Mouse (Mus musculus): ENCODE results near the gene Ugt1a2. TPM values are rescaled to one million over a fixed set of nuclear protein-coding genes. Genes with fewer than 3 reads are reported as not detected.
"Not testable (repeated sequence)": the region's sequence is repeated elsewhere in the genome, so short reads cannot be mapped to it uniquely, and the experiment has no call there.

Gene Ugt1a2
- not detected in 2 replicates for polyA plus RNA-seq (2016; fragmentation: Nextera tagmentation; extraction: Ambion mirVana)

GRCm38 (mm10) chr1:88200456-88200855 lies at the start of gene Ugt1a2:
Gene Ugt1a2 (plus strand): TSS chr1:88200601.
- no peak within 1 kb of the TSS for H3K27ac ChIP-seq (replicated peaks)
- peaks cover 14% of the 10 kb centered on the region for H3K9me3 ChIP-seq (replicated peaks)
- H3K4me1 ChIP-seq: peaks cover 5% of the 10 kb centered on the region
- 0 out of 2 replicates have a peak, but pooled peaks cover 5% of the 10 kb centered on the region for H3K36me3 ChIP-seq
- WGBS: 82% methylated on average over 7 of the region's 7 CpGs
- no peak for DNase-seq (ENCODE audit: low spot score)
- H3K4me3 ChIP-seq: no peak within 1 kb of the TSS
- H3K27me3 ChIP-seq (ENCODE audit: low read depth, poor library complexity, severe bottlenecking): peaks cover 14% of the 10 kb centered on the region

- H3K9me3 ChIP-seq (replicated peaks): no peaks in the 10 kb centered on the region
- H3K27me3 ChIP-seq (ENCODE audit: low read depth, poor library complexity, severe bottlenecking): no peaks in the 10 kb centered on the region
- no peak for DNase-seq (ENCODE audit: low spot score)
- H3K36me3 ChIP-seq: no peaks in the 10 kb centered on the region
- H3K4me3 ChIP-seq: no peak overlapping the region
- H3K27ac ChIP-seq (replicated peaks): no peak overlapping the region
- H3K4me1 ChIP-seq: no peaks in the 10 kb centered on the region
- WGBS: 89% methylated on average over 2 of the region's 2 CpGs
Measured at GRCm38 (mm10) chr1:88158430-88158829, 42.0 kb upstream of the Ugt1a2 start.

GRCm38 (mm10) chr1:88165711-88166110 lies 34.7 kb upstream of the Ugt1a2 start, which contains the start of gene Ugt1a5:
Gene Ugt1a5 (plus strand): TSS chr1:88166012.
- DNase-seq (ENCODE audit: low spot score): no peak
- H3K27ac ChIP-seq (replicated peaks): no peak within 1 kb of the TSS
- H3K27me3 ChIP-seq (ENCODE audit: low read depth, poor library complexity, severe bottlenecking): no peaks in the 10 kb centered on the region
- no peak within 1 kb of the TSS for H3K4me3 ChIP-seq
- H3K36me3 ChIP-seq: no peaks in the 10 kb centered on the region
- H3K9me3 ChIP-seq (replicated peaks): 0 out of 2 replicates have a peak, but pooled peaks cover under 1% of the 10 kb centered on the region
- H3K4me1 ChIP-seq: no peaks in the 10 kb centered on the region
- 71% methylated on average over 5 of the region's 5 CpGs for WGBS

- WGBS: 91% methylated on average over 7 of the region's 7 CpGs
- not testable (repeated sequence) for H3K4me1 ChIP-seq; H3K4me3 ChIP-seq; H3K27me3 ChIP-seq (ENCODE audit: low read depth, poor library complexity, severe bottlenecking); DNase-seq (ENCODE audit: low spot score); H3K36me3 ChIP-seq; H3K27ac ChIP-seq (replicated peaks)
- peaks cover 11% of the 10 kb centered on the region; the same call in 1 of the 2 replicates for H3K9me3 ChIP-seq (replicated peaks)
Measured at GRCm38 (mm10) chr1:88172190-88172589, 28.2 kb upstream of the Ugt1a2 start.

GRCm38 (mm10) chr1:88179657-88180056 lies 20.7 kb upstream of the Ugt1a2 start:
- 75% methylated on average over 1 of the region's 1 CpGs for WGBS
- DNase-seq (ENCODE audit: low spot score): no peak
- Histone ChIP-seq H3K4me1 (no peaks in the 10 kb centered on the region), H3K27me3 (ENCODE audit: low read depth, poor library complexity, severe bottlenecking) (no peaks in the 10 kb centered on the region), H3K36me3 (no peaks in the 10 kb centered on the region), H3K4me3 (no peak overlapping the region), H3K27ac (replicated peaks) (no peak overlapping the region), H3K9me3 (replicated peaks) (peaks cover 22% of the 10 kb centered on the region)

GRCm38 (mm10) chr1:88186325-88186935 lies 14.0 kb upstream of the Ugt1a2 start:
- no peak overlapping the region for H3K27ac ChIP-seq (replicated peaks)
- no peak for DNase-seq (ENCODE audit: low spot score)
- H3K4me3 ChIP-seq: no peak overlapping the region
- H3K4me1 ChIP-seq: no peaks in the 10 kb centered on the region
- no peaks in the 10 kb centered on the region for H3K27me3 ChIP-seq (ENCODE audit: low read depth, poor library complexity, severe bottlenecking)
- no peaks in the 10 kb centered on the region for H3K36me3 ChIP-seq
- no peaks in the 10 kb centered on the region for H3K9me3 ChIP-seq (replicated peaks)
- WGBS: 93% methylated on average over 5 of the region's 5 CpGs

- WGBS: 69% methylated on average over 3 of the region's 3 CpGs
- H3K36me3 ChIP-seq: no peaks in the 10 kb centered on the region
- no peak for DNase-seq (ENCODE audit: low spot score)
- no peaks in the 10 kb centered on the region for H3K4me1 ChIP-seq
- no peak overlapping the region for H3K4me3 ChIP-seq
- H3K9me3 ChIP-seq (replicated peaks): no peaks in the 10 kb centered on the region
- H3K27me3 ChIP-seq (ENCODE audit: low read depth, poor library complexity, severe bottlenecking): no peaks in the 10 kb centered on the region
- no peak overlapping the region for H3K27ac ChIP-seq (replicated peaks)
Measured at GRCm38 (mm10) chr1:88192136-88192535, 8.3 kb upstream of the Ugt1a2 start.

GRCm38 (mm10) chr1:88195687-88196086 lies 4.7 kb upstream of the Ugt1a2 start:
- Histone ChIP-seq H3K4me1 (no peaks in the 10 kb centered on the region), H3K27me3 (ENCODE audit: low read depth, poor library complexity, severe bottlenecking) (peaks cover 5% of the 10 kb centered on the region; the same call in 1 of the 2 replicates), H3K36me3 (no peaks in the 10 kb centered on the region), H3K4me3 (no peak overlapping the region), H3K27ac (replicated peaks) (no peak overlapping the region), H3K9me3 (replicated peaks) (no peaks in the 10 kb centered on the region)
- no peak for DNase-seq (ENCODE audit: low spot score)
- whole genome bisulfite sequencing: 84% methylated on average over 1 of the region's 1 CpGs

- 85% methylated on average over 3 of the region's 3 CpGs for WGBS
- Histone ChIP-seq H3K27ac (replicated peaks) (no peak overlapping the region), H3K36me3 (no peaks in the 10 kb centered on the region), H3K9me3 (replicated peaks) (no peaks in the 10 kb centered on the region), H3K4me3 (no peak overlapping the region), H3K4me1 (no peaks in the 10 kb centered on the region), H3K27me3 (ENCODE audit: low read depth, poor library complexity, severe bottlenecking) (peaks cover 5% of the 10 kb centered on the region)
- DNase-seq (ENCODE audit: low spot score): no peak
Measured at GRCm38 (mm10) chr1:88197443-88197842, 3.0 kb upstream of the Ugt1a2 start.

- 70% methylated on average over 2 of the region's 2 CpGs for WGBS
- no peak overlapping the region for H3K4me3 ChIP-seq
- peaks cover 13% of the 10 kb centered on the region for H3K9me3 ChIP-seq (replicated peaks)
- no peak for DNase-seq (ENCODE audit: low spot score)
- H3K36me3 ChIP-seq: 0 out of 2 replicates have a peak, but pooled peaks cover 5% of the 10 kb centered on the region
- H3K27me3 ChIP-seq (ENCODE audit: low read depth, poor library complexity, severe bottlenecking): peaks cover 13% of the 10 kb centered on the region
- peaks cover under 1% of the 10 kb centered on the region for H3K4me1 ChIP-seq
- H3K27ac ChIP-seq (replicated peaks): no peak overlapping the region
Measured at GRCm38 (mm10) chr1:88199996-88200395, 405 bp upstream of the Ugt1a2 start.

GRCm38 (mm10) chr1:88205294-88205922 lies 5.0 kb downstream of the Ugt1a2 start, which contains the start of gene Dnajb3:
Gene Dnajb3 (minus strand): TSS chr1:88205782.
- 7% methylated on average over 62 of the region's 62 CpGs for WGBS
- Histone ChIP-seq H3K4me1 (peaks cover 11% of the 10 kb centered on the region), H3K27ac (replicated peaks) (peak within 1 kb of the TSS; percentile 89), H3K27me3 (ENCODE audit: low read depth, poor library complexity, severe bottlenecking) (peaks cover 22% of the 10 kb centered on the region), H3K36me3 (0 out of 2 replicates have a peak, but pooled peaks cover 5% of the 10 kb centered on the region), H3K4me3 (peak within 1 kb of the TSS; percentile 54), H3K9me3 (replicated peaks) (peaks cover 17% of the 10 kb centered on the region)
- peak; percentile 88 for DNase-seq (ENCODE audit: low spot score)

GRCm38 (mm10) chr1:88206843-88207479 lies 6.6 kb downstream of the Ugt1a2 start:
- no peak overlapping the region for H3K27ac ChIP-seq (replicated peaks)
- H3K4me1 ChIP-seq: peaks cover 11% of the 10 kb centered on the region
- H3K27me3 ChIP-seq (ENCODE audit: low read depth, poor library complexity, severe bottlenecking): peaks cover 22% of the 10 kb centered on the region
- DNase-seq (ENCODE audit: low spot score): no peak
- 76% methylated on average over 2 of the region's 2 CpGs for WGBS
- H3K36me3 ChIP-seq: 0 out of 2 replicates have a peak, but pooled peaks cover 5% of the 10 kb centered on the region
- peaks cover 17% of the 10 kb centered on the region for H3K9me3 ChIP-seq (replicated peaks)
- H3K4me3 ChIP-seq: no peak overlapping the region

- peak; percentile 20 for DNase-seq (ENCODE audit: low spot score)
- Histone ChIP-seq H3K4me3 (no peak within 1 kb of the TSS), H3K27ac (replicated peaks) (no peak within 1 kb of the TSS), H3K27me3 (ENCODE audit: low read depth, poor library complexity, severe bottlenecking) (peaks cover 8% of the 10 kb centered on the region; the same call in 1 of the 2 replicates), H3K9me3 (replicated peaks) (peaks cover 3% of the 10 kb centered on the region), H3K36me3 (no peaks in the 10 kb centered on the region), H3K4me1 (no peaks in the 10 kb centered on the region)
- 71% methylated on average over 8 of the region's 8 CpGs for WGBS
Measured at GRCm38 (mm10) chr1:88211812-88212211, 11.4 kb downstream of the Ugt1a2 start, which contains the start of gene Ugt1a1. Gene Ugt1a1 (plus strand): TSS chr1:88211959.
